Mouse (Mus musculus) liver, embryonic 13.5 days (tissue): Measurements from ENCODE around the gene Syngr1. TPM values are rescaled to one million over a fixed set of nuclear protein-coding genes. Genes with fewer than 3 reads are reported as not detected.

Experiments used
- ATAC-seq: fragments of 200-750 bp; cut with Nextera tagmentation; 2 replicates; pipeline ENCODE4 v1.8.0; 2017; ENCODE audit warnings: low read depth, mild to moderate bottlenecking, moderate number of reproducible peaks, moderate library complexity
- DNase-seq: peaks from one replicate; pipeline ENCODE4 v3.0.0; 2022
- H3K27ac ChIP-seq: fragments of 300-500 bp; sonication (generic); 2 replicates; pipeline ENCODE4 v1.5.1; 2015; ENCODE audit warnings: moderate library complexity, mild to moderate bottlenecking, inconsistent platforms
- H3K27me3 ChIP-seq: fragments of 300-500 bp; sonication (generic); 2 replicates; pipeline ENCODE4 v1.6.1; 2015; ENCODE audit warnings: mild to moderate bottlenecking, inconsistent platforms
- H3K36me3 ChIP-seq: fragments of 300-500 bp; sonication (generic); 2 replicates; pipeline ENCODE4 v1.6.1; 2015; ENCODE audit warnings: mild to moderate bottlenecking, inconsistent platforms
- H3K4me1 ChIP-seq: fragments of 300-500 bp; sonication (generic); replicated peaks from 2 replicates; pipeline ENCODE4 v1.6.1; 2015; ENCODE audit warnings: inconsistent platforms
- H3K4me2 ChIP-seq: fragments of 300-500 bp; sonication (generic); 2 replicates; pipeline ENCODE4 v1.6.1; 2015; ENCODE audit warnings: inconsistent platforms, mild to moderate bottlenecking, moderate library complexity
- H3K4me3 ChIP-seq: fragments of 300-500 bp; sonication (generic); replicated peaks from 2 replicates; pipeline ENCODE4 v1.5.1; 2015; ENCODE audit warnings: mild to moderate bottlenecking, inconsistent platforms
- H3K9ac ChIP-seq: fragments of 300-500 bp; sonication (generic); 2 replicates; pipeline ENCODE4 v1.6.1; 2015; ENCODE audit warnings: mild to moderate bottlenecking, inconsistent platforms
- H3K9me3 ChIP-seq: fragments of 300-500 bp; sonication (generic); replicated peaks from 2 replicates; pipeline ENCODE4 v1.6.1; 2016; ENCODE audit warnings: inconsistent platforms
- WGBS: fragments of 180-500 bp; shearing (Covaris S2); methylation state at CpG from one replicate; pipeline ENCODE4 v1.1.7; 2015; ENCODE audit not compliant: insufficient replicate concordance; 5-methylcytosine and 5-hydroxymethylcytosine counted together
- microRNA-seq: library from miRNA; unstranded; fragments of <30 nt; microRNA quantifications from one replicate; pipeline ENCODE4, GENCODE M21; 2016
- polyA plus RNA-seq: library from polyadenylated mRNA; unstranded; fragments of >200 nt; fragmentation: Nextera tagmentation; extraction: Ambion mirVana; gene quantifications from 2 replicates; pipeline ENCODE4 v1.2.1, GENCODE M21; 2015

Gene Syngr1
- polyA plus RNA-seq, 1 experiment from 2014 or later = 20.5 TPM

DNA sequence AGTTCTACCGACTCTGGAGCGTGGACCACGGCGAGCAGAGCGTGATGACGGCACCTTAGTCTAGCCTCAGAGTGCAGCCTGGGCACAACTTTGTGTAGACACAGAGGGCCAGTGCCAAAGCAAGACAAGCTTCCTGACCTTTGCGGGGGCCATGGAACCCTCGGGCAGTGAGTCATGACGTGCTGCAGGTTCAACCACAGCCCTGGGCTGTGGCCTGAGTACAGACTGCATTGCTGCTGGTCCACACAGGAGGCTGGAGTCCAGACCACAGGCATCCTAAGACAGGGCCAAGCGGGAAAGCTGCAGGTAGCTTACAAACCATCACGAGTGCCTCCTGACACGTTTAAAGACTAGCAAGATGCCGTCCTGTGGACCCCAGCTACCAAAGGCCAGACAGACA is 69.1 kb downstream of the Syngr1 start:
- H3K9ac ChIP-seq = peak overlapping the region; percentile 4; the same call in 1 of the 2 replicates
- no peak overlapping the region for H3K4me2 ChIP-seq
- DNase-seq = no peak
- H3K9me3 ChIP-seq = no peaks in the 10 kb centered on the region
- peaks cover 26% of the 10 kb centered on the region for H3K4me1 ChIP-seq
- no peak overlapping the region for H3K4me3 ChIP-seq
- no peaks in the 10 kb centered on the region for H3K27me3 ChIP-seq
- 87% methylated on average over 13 of the region's 13 CpGs for WGBS
- H3K36me3 ChIP-seq = peaks cover 70% of the 10 kb centered on the region
- ATAC-seq = no peak
- peak overlapping the region; percentile 58 for H3K27ac ChIP-seq

DNA sequence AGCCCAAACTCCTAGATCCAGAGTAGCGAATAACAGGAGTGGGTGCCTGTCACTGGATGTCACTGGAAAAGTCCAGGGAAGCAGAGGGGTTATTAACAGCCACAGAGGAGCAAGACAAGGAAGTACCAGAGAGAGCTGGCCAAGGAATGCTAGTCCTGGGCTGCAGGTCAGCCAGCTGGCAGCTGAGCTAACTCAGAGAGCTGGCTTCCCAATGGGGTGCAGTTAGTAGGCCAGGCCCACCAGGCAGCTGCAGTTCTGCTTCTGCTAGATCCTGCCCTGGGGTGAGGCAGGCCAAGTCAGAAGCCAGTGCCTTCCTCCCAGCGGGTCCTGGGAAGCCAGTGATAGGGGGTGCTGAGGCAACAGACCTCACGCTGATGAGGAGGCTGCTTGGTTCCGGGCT is 69.6 kb downstream of the Syngr1 start:
- Histone ChIP-seq H3K4me3 (no peak overlapping the region), H3K4me2 (no peak overlapping the region), H3K36me3 (peaks cover 65% of the 10 kb centered on the region), H3K4me1 (peaks cover 26% of the 10 kb centered on the region), H3K27ac (no peak overlapping the region), H3K9ac (no peak overlapping the region), H3K9me3 (no peaks in the 10 kb centered on the region), H3K27me3 (no peaks in the 10 kb centered on the region)
- ATAC-seq (no peak), DNase-seq (no peak)
- WGBS = 85% methylated on average over 4 of the region's 4 CpGs

DNA sequence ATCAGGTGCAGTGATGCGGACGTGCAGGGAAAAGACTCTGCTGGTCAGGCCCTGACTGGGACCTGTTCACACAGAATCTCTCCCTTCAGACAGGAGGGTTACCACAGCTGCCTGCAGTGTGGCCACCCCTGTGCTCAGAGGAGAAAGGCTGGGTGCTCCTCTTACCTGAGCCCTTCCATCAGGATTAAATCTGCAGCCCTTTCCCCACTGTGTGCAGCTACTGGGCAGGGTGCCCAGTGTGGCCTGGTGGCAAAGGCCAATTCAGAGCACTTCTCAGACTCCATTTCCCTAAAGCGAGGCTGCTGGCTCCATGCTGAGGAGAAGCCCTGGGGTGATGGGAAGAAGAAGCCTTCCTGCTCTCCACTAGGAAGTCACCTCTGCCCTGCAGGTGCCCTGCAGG is 70.1 kb downstream of the Syngr1 start:
- Histone ChIP-seq H3K4me1 (peaks cover 26% of the 10 kb centered on the region), H3K27ac (no peak overlapping the region), H3K9ac (no peak overlapping the region), H3K27me3 (no peaks in the 10 kb centered on the region), H3K36me3 (peaks cover 60% of the 10 kb centered on the region), H3K4me2 (no peak overlapping the region), H3K9me3 (no peaks in the 10 kb centered on the region), H3K4me3 (no peak overlapping the region)
- DNase-seq (no peak), ATAC-seq (no peak)
- WGBS = 96% methylated on average over 3 of the region's 3 CpGs

DNA sequence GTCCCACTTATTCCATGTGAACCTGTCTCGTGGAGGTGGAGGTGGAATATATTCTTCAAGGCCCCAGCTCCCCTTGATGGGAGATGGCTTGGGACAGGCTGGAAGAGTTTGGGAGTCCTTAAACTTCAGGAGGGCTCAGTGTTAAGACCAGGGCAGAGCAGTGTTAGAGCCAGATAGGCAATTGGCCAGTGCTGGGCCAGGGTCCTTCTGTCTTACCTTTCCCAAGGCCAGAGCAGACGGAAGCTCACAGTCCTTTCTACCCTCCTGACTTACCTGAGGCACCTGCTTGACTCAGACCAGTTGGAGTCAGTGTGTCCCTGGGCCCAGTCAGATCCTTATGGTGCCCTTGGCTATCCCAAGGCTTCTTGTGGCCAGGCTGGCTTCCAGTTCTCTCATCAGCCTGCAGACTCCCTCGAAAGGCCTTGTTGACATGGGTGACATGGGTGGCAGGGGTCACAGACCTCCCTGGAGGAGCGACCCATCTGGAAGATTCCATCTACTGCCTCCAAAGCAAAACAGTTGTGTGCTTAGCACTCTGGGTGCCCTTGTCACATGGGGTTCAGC is 71.3 kb downstream of the Syngr1 start:
- 0 out of 2 replicates have a peak, but pooled peaks cover 6% of the 10 kb centered on the region for H3K27me3 ChIP-seq
- H3K4me3 ChIP-seq = no peak overlapping the region
- no peaks in the 10 kb centered on the region for H3K9me3 ChIP-seq
- H3K4me1 ChIP-seq = peaks cover 22% of the 10 kb centered on the region
- H3K36me3 ChIP-seq = peaks cover 47% of the 10 kb centered on the region
- WGBS = 65% methylated on average over 4 of the region's 4 CpGs
- H3K27ac ChIP-seq = no peak overlapping the region
- ATAC-seq (no peak), DNase-seq (no peak)
- H3K4me2 ChIP-seq = no peak overlapping the region
- H3K9ac ChIP-seq = no peak overlapping the region

DNA sequence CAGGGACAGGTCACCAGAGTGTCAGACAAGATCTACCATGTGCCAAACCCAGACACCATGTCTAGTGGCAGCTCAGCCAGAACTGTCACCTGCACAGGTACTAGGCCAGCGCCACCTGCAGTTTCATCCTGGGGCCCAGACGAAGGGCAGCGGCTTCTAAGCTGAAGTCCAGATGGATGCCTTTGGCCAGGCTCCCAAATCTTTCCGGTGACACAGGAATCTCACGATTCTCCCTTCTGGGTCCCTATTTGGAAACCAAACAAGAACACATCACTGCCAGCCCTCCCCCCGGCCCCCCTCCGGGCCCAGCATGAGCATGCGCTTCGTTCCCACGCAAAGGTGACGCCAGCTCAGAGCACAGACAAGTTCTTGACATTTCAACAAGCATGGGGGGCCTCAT is 72.1 kb downstream of the Syngr1 start:
- Histone ChIP-seq H3K4me2 (no peak overlapping the region), H3K9me3 (no peaks in the 10 kb centered on the region), H3K4me3 (no peak overlapping the region), H3K36me3 (peaks cover 39% of the 10 kb centered on the region), H3K4me1 (peaks cover 17% of the 10 kb centered on the region), H3K27ac (no peak overlapping the region), H3K27me3 (0 out of 2 replicates have a peak, but pooled peaks cover 6% of the 10 kb centered on the region), H3K9ac (no peak overlapping the region)
- WGBS = 83% methylated on average over 11 of the region's 11 CpGs
- DNase-seq = no peak
- ATAC-seq = no peak

DNA sequence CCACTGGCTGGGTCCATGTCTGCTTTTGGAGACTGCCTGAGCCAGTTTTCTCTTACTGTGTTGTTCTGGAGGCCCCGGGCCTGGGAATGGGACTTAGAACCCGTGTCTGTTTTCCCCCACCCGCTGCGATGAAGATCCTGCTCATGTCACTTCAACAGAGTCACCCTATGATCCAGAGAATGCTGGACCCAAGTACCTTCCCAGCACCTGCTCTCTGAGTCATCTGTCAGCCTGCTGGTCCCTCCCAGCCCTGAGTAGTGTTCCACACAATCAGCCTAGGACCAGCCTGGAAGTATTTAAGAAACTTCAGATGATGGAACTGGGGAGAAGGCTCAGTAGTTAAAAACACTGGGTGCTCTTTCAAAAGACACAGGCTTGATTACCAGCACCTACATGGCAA is 72.6 kb downstream of the Syngr1 start:
- no peak overlapping the region for H3K9ac ChIP-seq
- no peak overlapping the region for H3K4me2 ChIP-seq
- H3K27me3 ChIP-seq = 0 out of 2 replicates have a peak, but pooled peaks cover 6% of the 10 kb centered on the region
- H3K4me3 ChIP-seq = no peak overlapping the region
- no peaks in the 10 kb centered on the region for H3K9me3 ChIP-seq
- no peak overlapping the region for H3K27ac ChIP-seq
- DNase-seq (no peak), ATAC-seq (no peak)
- WGBS = 80% methylated on average over 4 of the region's 4 CpGs
- H3K36me3 ChIP-seq = peaks cover 35% of the 10 kb centered on the region
- peaks cover 12% of the 10 kb centered on the region for H3K4me1 ChIP-seq

DNA sequence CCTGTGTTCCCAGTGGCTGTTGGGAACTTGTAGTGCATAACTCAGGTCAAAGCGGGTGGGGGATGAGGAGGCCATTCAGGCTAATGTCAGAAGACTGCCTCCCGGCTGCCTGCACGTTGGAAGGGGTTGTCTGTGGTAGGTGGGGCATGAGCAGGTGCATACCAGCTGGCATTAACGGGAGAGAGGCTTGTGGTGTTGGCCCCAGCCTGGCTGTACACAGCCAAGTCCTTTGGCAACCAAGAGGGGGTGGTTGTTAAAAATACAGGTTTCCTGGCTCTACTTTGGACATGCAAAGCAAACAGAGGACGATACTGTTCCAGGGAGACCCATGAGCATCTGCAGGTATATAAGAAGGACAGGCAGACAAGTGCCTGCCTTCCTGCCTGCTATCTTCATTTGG is 74.3 kb downstream of the Syngr1 start:
- no peak overlapping the region for H3K4me3 ChIP-seq
- ATAC-seq = no peak
- WGBS = 57% methylated on average over 5 of the region's 5 CpGs
- H3K9ac ChIP-seq = no peak overlapping the region
- no peak overlapping the region for H3K4me2 ChIP-seq
- peaks cover 18% of the 10 kb centered on the region for H3K27me3 ChIP-seq
- H3K36me3 ChIP-seq = peaks cover 18% of the 10 kb centered on the region
- no peak overlapping the region for H3K27ac ChIP-seq
- no peak for DNase-seq
- no peaks in the 10 kb centered on the region for H3K4me1 ChIP-seq
- H3K9me3 ChIP-seq = no peaks in the 10 kb centered on the region

Small RNAs within 50 kb of the gene (microRNA-seq; reads per million reads assigned to microRNA genes)
- 105 reads per million, percentile 51 among the genes with 10 or more reads in this experiment for gene Snord43

Other genes with a start within 250 kb of the Syngr1 start
- gene Apobec3, start 199.7 kb upstream of the Syngr1 start, polyA plus RNA-seq = 41.7 and 53.3 TPM in 2 replicates
- gene Cbx7, start 120.2 kb upstream of the Syngr1 start, polyA plus RNA-seq = 0.89 and 1.4 TPM in 2 replicates
- 0.63 and 0.76 TPM in 2 replicates for gene Pdgfb, start 76.4 kb upstream of the Syngr1 start, polyA plus RNA-seq
- 807 and 835 TPM in 2 replicates for gene Rpl3, start 534 bp downstream of the Syngr1 start, polyA plus RNA-seq
- gene Tab1, start 41.8 kb downstream of the Syngr1 start, polyA plus RNA-seq = 12.5 and 12.9 TPM in 2 replicates
- 0.44 and 0.58 TPM in 2 replicates for gene Mgat3, start 82.4 kb downstream of the Syngr1 start, polyA plus RNA-seq
- 18.4 and 21.5 TPM in 2 replicates for gene Mief1, start 142.7 kb downstream of the Syngr1 start, polyA plus RNA-seq
- not detected in 2 replicates for gene AC140267.1, start 144.5 kb downstream of the Syngr1 start, polyA plus RNA-seq
- 138 and 152 TPM in 2 replicates for gene Atf4, start 163.8 kb downstream of the Syngr1 start, polyA plus RNA-seq
- gene Rps19bp1, start 173.0 kb downstream of the Syngr1 start, polyA plus RNA-seq = 39.6 and 41.9 TPM in 2 replicates
- gene Cacna1i, start 195.9 kb downstream of the Syngr1 start, polyA plus RNA-seq = not detected in 2 replicates